Mouse (Mus musculus) heart, postnatal 36 days (tissue): ENCODE measurements around the gene Gm20517. TPM values are rescaled to one million over a fixed set of nuclear protein-coding genes. Genes with fewer than 3 reads are reported as not detected.
"Not testable (repeated sequence)": the region's sequence is repeated elsewhere in the genome, so short reads cannot be mapped to it uniquely, and the experiment has no call there.

Experiments
- DNase-seq, 2 experiments: peaks; one replicate each; pipeline ENCODE4 v3.0.0; 2021 to 2022
- intact Hi-C: fragments of 180-260 bp; cut with DNase I; formaldehyde crosslinking; loops from one replicate; pipeline ENCODE4 v1.15.1; 2025
- total RNA-seq, 2 experiments: library from RNA; stranded (reverse); gene quantifications; 2 replicates each; pipeline ENCODE4 v1.2.3; 2021

The Gm20517 gene
- total RNA-seq, 2 experiments from 2014 or later = 2.1 to 3.5 TPM

DNA sequence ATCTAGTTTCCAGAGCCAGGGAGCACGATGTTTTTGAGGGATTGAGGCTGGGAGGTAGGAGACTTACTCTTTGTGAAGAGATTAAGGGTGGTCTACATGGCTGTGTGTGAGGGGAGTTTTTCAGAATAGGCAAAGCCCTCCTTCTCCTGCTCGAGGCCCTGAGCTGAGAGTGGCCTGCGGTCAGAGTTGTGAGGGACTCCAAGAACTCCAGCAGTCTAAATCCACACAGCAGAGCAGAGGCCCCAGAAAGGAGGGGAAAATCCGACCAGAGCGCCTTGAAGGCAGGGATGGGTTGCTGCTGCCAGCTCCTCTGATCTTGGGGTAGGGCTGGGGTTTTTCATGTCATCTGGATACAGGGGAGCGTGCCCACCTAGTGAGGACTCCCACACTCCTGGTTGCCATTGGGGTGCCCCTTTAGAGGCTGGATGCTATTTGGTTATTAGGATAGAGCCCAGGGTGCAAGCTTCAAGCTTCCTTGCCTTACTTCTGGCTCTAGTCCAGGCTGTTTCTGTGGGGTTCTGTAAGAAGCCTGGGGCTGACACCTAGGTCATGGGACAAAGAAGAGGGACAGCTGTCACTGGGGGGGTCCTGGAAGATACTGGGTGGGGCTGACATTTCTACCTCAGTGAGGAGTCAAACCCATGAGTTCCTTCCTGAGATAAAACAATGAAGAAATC, 15.1 kb upstream of the Gm20517 start:
- no peak for DNase-seq
- intact Hi-C loops = loop anchor here (2.0 kb wide), 1 partner anchor 15 kb away; the partner anchor contains the start of genes Bysl, Gm20517 and Med20

DNA sequence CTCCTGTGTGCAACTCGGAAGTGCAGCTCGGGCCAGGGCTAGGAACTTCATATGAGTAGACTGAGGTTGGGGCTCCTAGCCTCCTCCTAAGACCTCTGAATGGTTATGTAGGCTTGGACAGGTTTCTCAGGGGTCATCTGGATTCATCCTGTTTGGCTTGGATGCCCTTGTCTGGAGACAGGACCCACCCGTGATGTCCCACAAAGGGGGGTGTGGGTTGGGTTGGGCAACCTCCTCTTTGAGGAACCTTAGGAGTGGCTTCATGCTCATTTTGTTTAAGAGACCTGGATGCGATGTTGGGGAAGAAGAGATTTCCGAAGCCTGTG, 14.6 kb upstream of the Gm20517 start:
- intact Hi-C loops = loop anchor here (2.0 kb wide), 1 partner anchor 14 kb away; the partner anchor contains the start of genes Bysl, Gm20517 and Med20
- peak in 1 of 2 experiments; percentile 26 for DNase-seq

DNA sequence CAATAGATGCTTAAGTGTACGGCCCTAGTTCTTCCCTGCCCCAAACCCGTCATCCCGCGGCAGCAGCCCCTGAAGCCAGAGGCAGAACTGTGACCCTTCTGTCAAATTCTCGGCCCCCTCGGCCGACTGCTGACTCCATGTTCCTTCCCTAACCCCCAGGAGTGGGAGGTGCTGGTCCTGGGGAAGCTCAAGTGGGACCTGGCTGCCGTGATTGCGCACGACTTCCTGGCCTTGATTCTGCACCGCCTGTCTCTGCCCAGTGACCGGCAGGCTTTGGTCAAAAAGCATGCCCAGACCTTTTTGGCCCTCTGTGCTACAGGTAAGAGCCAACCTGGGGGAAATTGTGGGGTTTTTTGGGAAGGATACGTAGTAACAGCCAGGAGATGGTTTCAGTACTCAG, 14.1 kb upstream of the Gm20517 start:
- intact Hi-C loops = loop anchor here (2.0 kb wide), 1 partner anchor 14 kb away; the partner anchor contains the start of genes Bysl, Gm20517 and Med20
- peak in 1 of 2 experiments; percentile 19 for DNase-seq

DNA sequence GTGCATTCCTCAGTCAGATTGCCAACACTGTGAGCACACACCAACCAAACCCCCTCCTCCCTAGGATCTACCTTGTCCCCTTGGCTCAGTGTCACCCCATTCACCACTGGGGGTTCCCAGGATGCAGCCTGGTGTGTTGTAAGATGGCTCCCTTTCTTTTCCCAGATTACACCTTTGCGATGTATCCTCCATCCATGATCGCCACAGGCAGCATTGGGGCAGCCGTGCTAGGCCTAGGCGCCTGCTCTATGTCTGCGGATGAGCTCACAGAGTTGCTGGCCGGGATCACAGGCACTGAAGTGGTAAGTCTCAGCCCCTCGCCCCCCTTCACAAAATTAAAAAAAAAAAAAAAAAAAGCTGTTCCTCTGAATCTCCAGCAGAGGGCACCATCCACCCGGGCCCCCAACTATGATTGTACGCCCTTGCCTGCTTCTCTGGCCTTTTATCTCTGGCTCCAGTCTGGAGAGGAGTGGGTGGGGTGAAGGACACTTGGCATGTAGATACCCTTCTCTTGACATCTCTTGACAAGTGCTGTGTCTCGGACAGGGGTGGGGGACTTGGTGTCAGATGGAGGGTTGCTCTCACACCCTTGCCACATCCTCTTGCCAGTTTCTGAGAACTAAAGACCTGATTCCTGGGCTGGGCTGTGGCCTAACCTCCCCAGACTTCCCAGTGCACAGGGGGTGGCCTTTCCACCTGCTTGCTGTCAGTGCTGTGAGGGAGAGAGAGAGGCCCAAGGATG, 13.4 kb upstream of the Gm20517 start:
- peak in 1 of 2 experiments; percentile 42 for DNase-seq
- intact Hi-C loops = loop anchor here (2.0 kb wide), 1 partner anchor 13 kb away; the partner anchor contains the start of genes Bysl, Gm20517 and Med20

DNA sequence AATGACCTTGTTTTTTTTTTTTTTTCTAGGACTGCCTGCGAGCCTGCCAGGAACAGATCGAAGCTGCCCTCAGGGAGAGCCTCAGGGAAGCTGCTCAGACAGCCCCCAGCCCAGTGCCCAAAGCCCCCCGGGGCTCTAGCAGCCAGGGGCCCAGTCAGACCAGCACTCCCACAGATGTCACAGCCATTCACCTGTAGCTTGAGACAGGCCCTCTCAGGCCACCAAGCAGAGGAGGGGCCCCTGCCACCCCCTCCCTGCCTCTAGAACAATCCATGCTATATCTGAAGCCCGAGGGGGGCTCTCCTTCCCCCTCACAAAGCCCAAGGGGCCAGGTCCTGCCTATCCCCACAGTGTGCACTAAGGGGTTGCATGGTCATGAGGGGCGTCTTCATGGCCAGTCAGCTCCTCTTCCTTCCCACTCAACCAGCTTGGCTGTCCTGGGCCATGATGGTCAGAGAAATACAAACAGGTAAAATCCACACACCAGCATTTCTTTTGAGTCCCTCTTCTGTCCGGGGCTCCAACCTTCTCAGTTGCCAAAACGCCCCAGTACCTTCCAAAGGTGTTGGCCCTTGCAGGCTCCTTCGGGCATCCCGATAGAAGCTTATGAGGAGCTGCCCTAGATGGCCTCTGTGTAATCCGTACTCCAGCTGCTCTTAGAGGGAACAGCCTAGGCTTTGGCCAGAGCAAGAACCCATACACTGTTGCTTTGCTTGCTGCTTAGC, 12.6 kb upstream of the Gm20517 start:
- peak in 1 of 2 experiments; percentile 13 for DNase-seq
- intact Hi-C loops = not testable (repeated sequence)

DNA sequence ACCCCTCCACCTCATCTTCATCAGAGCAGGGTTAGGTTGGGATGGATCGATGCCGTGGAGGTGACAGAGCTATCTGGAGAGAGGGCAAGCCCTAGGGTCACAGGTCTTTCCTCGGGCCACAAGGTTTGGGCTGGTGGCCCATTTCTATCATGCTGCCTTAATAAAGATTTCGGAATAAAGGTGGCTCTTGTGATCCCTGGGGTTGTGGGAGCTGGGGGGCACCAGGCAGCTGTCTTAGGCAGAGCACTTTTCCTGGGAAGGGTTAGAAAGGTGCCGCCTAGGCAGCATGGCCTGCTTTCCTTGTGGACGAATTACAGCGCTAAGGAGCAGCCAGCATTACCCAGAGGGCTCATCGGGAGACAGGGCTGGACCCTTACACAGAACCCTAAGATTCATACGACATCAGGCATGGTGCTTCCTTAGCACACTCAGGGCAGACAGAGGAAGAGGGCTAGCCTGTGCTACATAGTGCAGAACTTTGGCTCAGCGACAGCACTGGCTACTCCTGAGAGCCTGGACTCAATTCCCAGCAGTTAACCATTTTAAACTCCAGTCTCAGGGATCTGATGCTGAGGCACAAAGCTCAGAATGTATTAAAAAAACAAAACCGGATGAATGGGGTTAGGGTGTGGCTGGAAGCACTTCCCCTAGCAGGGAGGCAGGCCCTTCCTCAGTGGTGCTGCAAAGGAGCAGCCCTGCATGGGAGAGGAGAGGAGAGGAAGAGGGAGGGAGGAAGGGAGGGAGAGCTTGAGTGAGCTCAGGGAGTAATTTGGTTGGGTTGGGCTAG, 11.7 kb upstream of the Gm20517 start:
- intact Hi-C loops = no loop called here
- peak in 1 of 2 experiments; percentile 27 for DNase-seq

DNA sequence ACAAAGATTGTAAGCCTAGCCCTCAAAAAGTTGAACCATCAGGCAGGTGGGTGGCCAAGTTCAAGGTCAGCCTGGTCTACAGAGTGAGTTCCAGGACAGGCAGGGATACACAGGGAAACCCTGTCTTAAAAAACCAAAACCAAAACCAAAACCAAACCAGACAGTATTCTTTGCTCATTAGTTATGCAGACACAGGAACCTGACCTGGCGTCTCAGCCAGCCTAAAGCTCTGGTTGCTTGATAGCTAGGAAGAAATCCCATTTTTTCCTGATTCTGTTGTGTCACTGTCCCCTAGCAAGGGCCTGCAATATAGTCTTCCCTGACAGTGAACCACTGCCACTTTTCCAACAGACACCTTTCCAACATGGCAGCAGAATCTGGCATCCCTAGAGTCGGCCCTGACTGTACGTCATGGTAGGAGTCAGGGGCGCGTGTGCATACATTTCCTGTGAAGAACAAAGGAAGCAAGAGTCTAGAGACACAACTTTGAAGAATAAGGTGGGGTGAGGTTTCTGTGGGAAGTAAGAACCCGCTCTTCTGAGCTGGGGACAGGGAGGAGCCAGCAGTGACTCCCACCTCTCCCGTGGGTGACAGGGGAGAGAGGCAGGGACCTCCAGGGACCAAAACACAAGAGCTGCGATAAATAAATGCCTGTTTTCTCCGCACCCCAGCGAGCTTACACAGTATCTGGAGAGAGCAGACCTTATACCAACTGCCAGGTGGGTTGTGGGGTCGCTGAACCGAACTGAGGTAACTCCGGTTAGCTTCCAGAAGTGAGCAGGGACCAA, 10.6 kb upstream of the Gm20517 start:
- intact Hi-C loops = no loop called here
- no peak for DNase-seq

DNA sequence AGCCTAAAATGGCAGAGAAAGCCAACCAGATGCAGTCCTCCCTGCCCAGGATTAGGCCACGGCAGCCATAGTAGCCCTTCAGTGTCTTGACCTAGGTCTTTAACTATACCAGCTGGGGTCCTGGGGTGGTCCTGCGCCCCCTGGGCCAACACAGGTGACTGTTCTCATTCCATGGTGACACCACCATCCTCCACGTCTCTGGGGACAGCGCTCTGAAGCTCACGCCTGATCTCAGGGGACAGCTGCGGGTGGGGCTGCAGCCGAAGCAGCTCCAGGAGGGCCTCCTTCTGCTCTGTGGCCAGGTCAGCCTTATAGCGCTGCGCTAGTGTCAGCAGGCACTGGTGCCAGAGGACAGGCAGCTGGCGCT, 10.0 kb upstream of the Gm20517 start:
- DNase-seq = no peak
- intact Hi-C loops = no loop called here

DNA sequence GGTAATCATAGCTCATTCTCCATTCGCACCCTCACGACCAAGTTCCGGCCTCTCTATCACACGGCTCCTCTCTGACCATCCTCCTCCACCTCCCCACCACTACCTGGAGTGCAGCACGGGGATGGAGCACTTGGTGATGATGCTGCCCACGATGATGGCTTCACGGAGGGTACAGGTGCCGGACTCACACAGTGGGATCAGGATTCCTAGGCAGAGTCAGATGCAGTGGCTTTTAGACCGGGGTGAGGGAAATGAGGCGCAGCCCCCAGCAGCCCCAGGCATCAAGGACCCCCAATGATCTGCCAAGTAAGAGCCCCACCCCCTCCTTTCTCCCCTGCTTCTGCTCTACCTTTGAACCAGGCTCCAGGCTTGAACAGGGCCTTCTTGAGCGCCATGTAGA, 9.1 kb upstream of the Gm20517 start:
- intact Hi-C loops = no loop called here
- DNase-seq = no peak

DNA sequence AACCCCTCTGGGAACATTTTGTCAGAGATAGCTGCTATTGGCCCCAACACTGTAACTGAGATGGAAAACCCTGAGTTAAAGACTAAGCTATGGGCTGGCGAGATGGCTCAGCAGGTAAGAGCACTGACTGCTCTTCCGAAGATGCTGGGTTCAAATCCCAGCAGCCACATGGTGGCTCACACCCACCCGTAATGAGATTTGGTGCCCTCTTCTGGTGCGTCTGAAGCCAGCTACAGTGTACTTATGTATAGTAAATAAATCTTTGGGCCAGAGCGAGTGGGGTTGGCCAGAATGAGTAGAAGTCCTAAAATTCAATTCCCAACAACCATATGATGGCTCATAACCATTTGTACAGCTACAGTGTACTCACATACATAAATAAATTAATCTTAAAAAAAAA, 5.2 kb upstream of the Gm20517 start:
- no peak for DNase-seq
- intact Hi-C loops = no loop called here

DNA sequence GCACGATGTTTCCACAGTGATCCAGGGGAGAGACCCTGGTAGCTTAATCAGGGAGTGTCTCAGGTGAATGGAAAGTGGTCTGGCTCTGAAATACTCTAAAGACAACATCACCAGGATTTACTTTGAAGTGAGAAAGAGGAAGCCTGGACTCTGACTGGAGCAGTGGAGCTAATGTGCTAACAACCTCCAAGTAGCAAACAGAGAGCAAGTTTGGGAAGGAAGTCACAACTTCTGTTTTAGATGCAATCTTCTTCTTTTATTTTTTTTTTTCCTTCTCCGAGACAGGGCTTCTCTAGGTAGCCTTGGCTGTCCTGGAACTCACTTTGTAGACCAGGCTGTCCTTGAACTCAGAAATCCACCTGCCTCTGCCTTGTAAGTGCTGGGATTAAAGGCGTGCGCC, 2.2 kb upstream of the Gm20517 start:
- intact Hi-C loops = no loop called here
- no peak for DNase-seq

DNA sequence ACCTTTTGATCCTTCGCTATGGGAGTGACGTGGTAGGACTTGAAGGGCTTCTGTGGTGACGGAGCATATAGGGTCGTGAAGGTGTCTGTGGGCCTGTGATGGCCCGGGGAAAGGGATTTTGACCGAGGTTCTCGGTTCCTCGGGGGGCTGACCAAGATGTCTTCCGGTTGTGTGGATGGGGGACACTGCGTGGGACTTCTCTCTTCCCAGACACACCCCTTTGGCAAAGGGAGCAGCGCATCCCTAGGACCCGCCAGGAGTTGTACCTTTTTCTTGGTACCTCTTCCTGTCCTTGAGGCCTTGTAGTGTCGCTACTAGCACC, 233 bp downstream of the Gm20517 start:
- no peak for DNase-seq
- intact Hi-C loops = loop anchor here (1.0 to 2.0 kb wide), 4 partner anchors 15 to 243 kb away; partner anchors contain the start of gene Mrps10

DNA sequence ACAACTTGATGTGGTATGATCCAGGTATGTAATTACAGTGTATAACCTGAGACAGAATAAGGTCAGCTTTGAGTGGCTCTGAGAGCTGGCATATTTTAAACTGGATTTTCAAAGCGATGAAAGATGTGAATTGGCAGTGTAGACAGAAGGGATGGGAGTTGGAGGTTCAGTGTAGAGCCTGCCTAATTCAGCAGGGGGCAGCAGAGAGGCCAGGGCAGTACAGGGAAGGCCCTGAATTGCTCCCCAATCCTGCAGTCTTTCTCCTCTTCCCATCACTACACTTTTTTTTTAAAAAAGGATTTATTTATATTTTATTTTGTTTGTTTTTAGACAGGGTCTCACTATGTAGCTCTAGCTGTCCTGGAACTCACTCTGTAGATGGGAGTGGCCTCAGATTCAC, 2.6 kb downstream of the Gm20517 start:
- intact Hi-C loops = no loop called here
- peak; percentile 21 to 54 for DNase-seq

DNA sequence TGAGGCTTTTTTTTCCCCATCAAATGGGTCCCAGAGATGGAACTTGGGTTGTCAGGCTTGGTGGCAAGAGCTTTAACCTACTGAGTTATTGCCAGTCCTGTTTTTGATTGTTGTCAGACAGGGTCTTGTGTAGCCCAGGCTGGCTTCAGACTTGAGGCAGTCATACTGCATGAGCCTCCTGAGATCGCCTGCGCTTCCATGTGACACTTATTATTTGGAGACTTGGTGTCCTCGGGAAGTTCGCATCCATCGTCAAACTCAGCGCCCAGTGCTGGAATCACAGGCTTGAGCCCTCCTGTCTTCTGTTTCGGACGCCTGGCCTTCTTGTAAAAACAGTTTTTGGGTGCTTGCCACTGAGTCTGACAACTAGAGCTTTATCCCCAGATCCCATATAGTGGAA, 4.7 kb downstream of the Gm20517 start:
- no peak for DNase-seq
- intact Hi-C loops = no loop called here

DNA sequence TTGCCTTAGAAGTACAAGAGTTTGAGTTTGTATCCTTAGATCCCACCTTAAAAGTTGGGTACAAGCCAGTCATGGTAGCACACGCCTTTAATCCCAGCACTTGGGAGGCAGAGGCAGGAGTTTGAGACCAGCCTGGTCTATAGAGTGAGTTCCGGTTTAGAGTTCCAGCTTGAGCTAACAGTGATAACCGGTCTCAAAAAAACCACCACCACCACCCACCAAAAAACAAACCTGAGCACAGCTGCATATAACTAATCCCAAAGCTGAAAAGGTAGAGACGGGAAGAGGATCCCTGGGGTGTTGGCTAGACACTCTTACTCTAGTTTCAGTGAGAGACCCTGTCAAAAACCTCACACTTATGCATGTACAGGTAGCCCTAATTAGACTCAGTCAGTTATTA, 5.3 kb downstream of the Gm20517 start:
- DNase-seq = no peak
- intact Hi-C loops = no loop called here

DNA sequence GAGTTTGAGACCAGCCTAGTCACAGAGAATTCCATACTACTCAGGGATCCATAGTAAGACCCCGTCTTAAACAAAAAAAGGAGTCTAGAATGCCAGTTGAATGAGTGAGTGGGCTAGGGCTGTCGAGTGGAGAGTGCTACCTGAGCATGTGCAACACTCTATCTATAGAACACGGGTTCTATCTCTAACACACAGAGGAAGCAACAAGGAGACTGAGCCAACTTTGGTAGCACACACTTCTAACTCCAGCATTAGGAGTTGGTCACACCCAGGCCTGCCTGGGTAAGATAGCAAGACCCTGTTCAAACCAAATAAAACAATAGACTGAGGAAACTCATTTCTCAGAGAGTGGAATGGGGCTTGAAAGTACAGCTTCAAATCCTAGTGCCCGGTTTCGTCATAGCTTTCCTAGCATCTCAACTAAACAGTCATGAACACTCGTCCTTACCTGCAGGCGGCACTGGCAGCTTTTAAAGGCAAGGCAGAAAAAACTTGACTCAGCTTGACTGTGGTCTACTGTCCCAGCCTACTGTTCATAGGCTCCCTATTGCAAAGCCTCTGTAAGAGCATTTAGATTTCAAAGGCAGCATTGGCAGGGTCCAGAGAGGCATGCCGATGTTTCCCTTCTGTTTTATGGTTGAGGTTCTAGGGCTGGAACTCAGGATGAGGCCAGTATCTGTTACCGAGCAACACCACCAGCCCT, 6.4 kb downstream of the Gm20517 start:
- no peak for DNase-seq
- intact Hi-C loops = no loop called here

DNA sequence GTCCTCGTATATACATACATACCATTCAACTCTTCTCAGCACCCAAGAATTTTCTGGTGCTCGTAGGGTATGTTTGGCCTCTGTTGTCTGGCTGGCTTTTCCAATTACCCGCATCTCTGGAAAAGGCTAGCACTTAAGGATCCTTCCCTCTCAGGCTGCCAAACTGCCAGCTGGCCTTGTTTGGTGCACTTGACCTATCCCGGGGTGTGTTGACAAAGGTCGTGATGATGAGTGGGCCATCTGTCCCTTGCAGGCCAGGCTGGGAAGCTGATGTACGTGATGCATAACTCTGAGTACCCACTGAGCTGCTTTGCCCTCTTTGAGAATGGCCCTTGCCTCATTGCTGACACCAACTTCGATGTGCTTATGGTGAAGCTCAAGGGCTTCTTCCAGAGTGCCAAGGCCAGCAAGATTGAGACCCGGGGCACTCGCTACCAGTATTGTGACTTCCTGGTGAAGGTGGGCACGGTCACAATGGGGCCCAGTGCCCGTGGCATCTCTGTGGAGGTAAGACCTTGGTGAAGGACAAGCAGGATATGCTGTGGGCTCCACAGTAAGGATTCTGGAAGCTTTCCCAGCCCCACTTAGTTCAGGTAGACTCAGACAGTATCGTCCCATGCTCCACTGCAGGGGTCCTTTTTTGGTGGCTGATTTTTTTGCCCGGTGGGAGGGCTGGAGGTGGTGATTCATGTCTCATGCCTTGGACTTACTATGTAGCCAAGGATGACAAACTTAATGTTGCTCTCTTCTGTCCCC, 7.3 kb downstream of the Gm20517 start:
- no peak for DNase-seq
- intact Hi-C loops = no loop called here

DNA sequence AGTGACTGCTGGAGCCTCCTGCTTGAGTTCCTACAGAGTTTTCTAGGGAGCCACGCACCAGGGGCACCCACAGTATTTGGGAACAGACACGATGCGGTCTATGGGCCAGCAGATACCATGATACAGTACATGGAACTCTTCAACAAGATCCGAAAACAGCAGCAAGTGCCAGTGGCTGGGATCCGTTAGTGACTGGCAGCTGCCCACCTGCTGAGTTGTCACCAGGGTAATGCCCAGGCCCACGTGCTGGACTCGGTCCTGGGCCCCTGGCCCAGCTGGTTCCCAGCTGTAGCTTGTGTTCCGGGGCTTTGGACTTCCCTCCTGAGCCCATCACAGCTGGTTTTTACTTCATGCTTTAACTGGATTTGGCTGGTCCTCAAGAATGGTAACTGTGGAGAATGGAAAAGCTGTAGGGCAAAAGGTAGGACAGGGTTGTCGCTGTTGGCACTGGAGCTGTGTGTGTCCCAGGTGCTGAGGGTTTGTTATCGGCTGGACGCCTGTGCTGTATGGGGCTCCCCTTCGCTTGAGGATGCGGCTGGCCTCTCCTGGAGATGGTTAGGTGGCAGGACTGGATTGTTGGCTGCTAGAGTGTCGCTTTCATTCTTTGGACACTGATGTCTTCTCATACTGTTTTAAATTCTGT, 11.6 kb downstream of the Gm20517 start:
- no peak for DNase-seq
- intact Hi-C loops = no loop called here
